Mouse (Mus musculus) thymus, adult 2 months (tissue): ENCODE measurements around the gene Mreg. TPM values are rescaled to one million over a fixed set of nuclear protein-coding genes. Genes with fewer than 3 reads are reported as not detected.
"Not testable (repeated sequence)": the region's sequence is repeated elsewhere in the genome, so short reads cannot be mapped to it uniquely, and the experiment has no call there.

Experiments
- DNase-seq: peaks from one replicate; pipeline ENCODE4 v3.0.0; 2021
- H3K27ac ChIP-seq: fragments of 200-500 bp; 2 replicates; pipeline ENCODE4 v1.5.1; 2012; ENCODE audit warnings: low read length, control low read depth; ENCODE audit not compliant: control insufficient read depth, insufficient read depth
- H3K27me3 ChIP-seq: fragments of 200-500 bp; 2 replicates; pipeline ENCODE4 v1.6.1; 2012; ENCODE audit warnings: mild to moderate bottlenecking, low read length, moderate library complexity, mixed read lengths; ENCODE audit not compliant: control insufficient read depth, insufficient read depth
- H3K36me3 ChIP-seq: fragments of 200-500 bp; 2 replicates; pipeline ENCODE4 v1.6.1; 2012; ENCODE audit warnings: mild to moderate bottlenecking, low read length, moderate library complexity; ENCODE audit not compliant: control insufficient read depth, insufficient read depth
- H3K4me1 ChIP-seq: fragments of 200-500 bp; replicated peaks from 2 replicates; pipeline ENCODE4 v1.6.1; 2012; ENCODE audit warnings: low read length; ENCODE audit not compliant: control insufficient read depth, insufficient read depth
- H3K4me3 ChIP-seq: fragments of 200-500 bp; 2 replicates; pipeline ENCODE4 v1.5.1; 2012; ENCODE audit warnings: mild to moderate bottlenecking, low read length, control low read depth, moderate library complexity; ENCODE audit not compliant: control insufficient read depth, insufficient read depth
- CTCF ChIP-seq: fragments of 200-500 bp; IDR thresholded peaks from 2 replicates; pipeline ENCODE4 v1.5.1; 2012; ENCODE audit warnings: mild to moderate bottlenecking, control low read depth, low read length, moderate library complexity, borderline replicate concordance; ENCODE audit not compliant: control insufficient read depth, poor library complexity, insufficient read depth; ENCODE audit errors: extremely low read depth
- POLR2A ChIP-seq: fragments of 200-500 bp; IDR thresholded peaks from 2 replicates; pipeline ENCODE4 v1.6.1; 2012; ENCODE audit warnings: mild to moderate bottlenecking, low read length, control low read depth, moderate library complexity; ENCODE audit not compliant: control insufficient read depth, poor library complexity, insufficient read depth; ENCODE audit errors: extremely low read depth
- WGBS: fragments of 180-500 bp; shearing (Covaris S2); methylation state at CpG from one replicate; pipeline ENCODE4 v1.1.7; 2018; 5-methylcytosine and 5-hydroxymethylcytosine counted together
- polyA plus RNA-seq: library from polyadenylated mRNA; depleted of rRNA; stranded (reverse); fragments of >200 nt; gene quantifications from 2 replicates; pipeline ENCODE4 v1.2.3, GENCODE M21; 2012

Mreg gene
- polyA plus RNA-seq, 1 experiment: 20.6 TPM

GRCm38 (mm10) chr1:72238016-72238580 lies 26.0 kb upstream of the Mreg start:
- H3K4me1 ChIP-seq: 0 out of 2 replicates have a peak, but pooled peaks cover 5% of the 10 kb centered on the region
- no peak overlapping the region for H3K4me3 ChIP-seq
- no peak for TF ChIP-seq CTCF
- no peak for TF ChIP-seq POLR2A
- DNase-seq: no peak
- H3K27me3 ChIP-seq: no peaks in the 10 kb centered on the region; the same call in 1 of the 2 replicates
- H3K27ac ChIP-seq: no peak overlapping the region
- WGBS: 65% methylated on average over 10 of the region's 10 CpGs
- H3K36me3 ChIP-seq: no peaks in the 10 kb centered on the region

GRCm38 (mm10) chr1:72237007-72237775 lies 25.1 kb upstream of the Mreg start:
- Histone ChIP-seq H3K27me3 (no peaks in the 10 kb centered on the region; the same call in 1 of the 2 replicates), H3K4me3 (no peak overlapping the region), H3K36me3 (no peaks in the 10 kb centered on the region), H3K4me1 (0 out of 2 replicates have a peak, but pooled peaks cover 5% of the 10 kb centered on the region), H3K27ac (no peak overlapping the region)
- peak; percentile 17 for DNase-seq
- 3% methylated on average over 13 of the region's 13 CpGs for WGBS
- TF ChIP-seq POLR2A (no peak), CTCF (no peak)

DNA sequence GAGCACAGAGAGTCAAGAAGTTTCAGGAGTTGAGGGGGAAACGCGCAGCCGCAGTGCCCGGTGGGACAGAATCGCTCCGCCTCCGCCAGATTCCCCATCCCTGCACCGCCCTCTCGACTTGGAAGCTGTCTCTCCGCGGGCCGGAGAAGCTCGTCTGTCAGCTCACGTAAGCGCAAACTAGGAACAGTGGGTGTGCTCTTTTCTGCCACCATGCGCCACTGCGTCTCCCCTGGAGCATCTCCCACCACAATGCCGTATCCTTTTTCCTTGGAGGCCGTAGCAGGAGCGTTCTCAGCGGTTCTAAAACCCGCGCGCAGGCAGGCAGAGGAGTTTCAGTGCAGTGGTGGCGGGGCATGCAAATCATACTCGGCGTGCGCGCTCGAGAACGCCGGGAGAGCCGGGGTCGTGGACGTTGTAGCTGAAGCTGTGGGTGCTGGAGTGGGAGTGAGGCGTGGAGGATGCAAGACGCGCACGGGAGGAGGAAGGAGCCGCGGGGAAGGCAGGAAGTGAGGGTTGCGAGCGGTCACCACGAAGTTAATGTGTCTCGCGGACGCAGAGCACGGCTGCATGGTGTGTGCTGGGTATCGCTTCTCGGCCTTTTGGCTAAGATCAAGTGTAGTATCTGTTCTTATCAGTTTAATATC lies 24.4 kb upstream of the Mreg start:
- H3K36me3 ChIP-seq, H3K4me1 ChIP-seq, H3K27me3 ChIP-seq, H3K27ac ChIP-seq: not testable (repeated sequence)
- H3K4me3 ChIP-seq: peak overlapping the region; percentile 52
- under 1% methylated on average over 38 of the region's 50 CpGs for WGBS
- DNase-seq: peak; percentile 54

DNA sequence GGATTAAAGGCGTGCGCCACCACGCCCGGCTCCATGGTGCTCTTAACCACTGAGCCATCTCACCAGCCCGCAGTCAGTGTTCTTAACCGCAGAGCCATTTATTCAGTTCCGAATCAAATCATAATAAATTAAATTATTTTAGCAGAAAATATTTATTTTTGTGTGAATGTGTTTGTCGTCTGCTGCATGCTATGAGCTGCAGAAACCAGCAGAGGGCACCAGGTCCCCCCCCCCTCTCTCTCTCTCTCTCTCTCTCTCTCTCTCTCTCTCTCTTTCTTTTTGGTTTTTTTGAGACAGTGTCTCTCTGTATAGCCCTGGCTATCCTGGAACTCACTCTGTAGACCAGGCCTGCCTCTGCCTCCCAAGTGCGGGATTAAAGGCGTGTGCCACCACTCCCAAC lies 20.5 kb upstream of the Mreg start:
- 77% methylated on average over 10 of the region's 10 CpGs for WGBS
- not testable (repeated sequence) for H3K4me3 ChIP-seq, H3K27ac ChIP-seq, DNase-seq, H3K36me3 ChIP-seq, H3K4me1 ChIP-seq, H3K27me3 ChIP-seq

DNA sequence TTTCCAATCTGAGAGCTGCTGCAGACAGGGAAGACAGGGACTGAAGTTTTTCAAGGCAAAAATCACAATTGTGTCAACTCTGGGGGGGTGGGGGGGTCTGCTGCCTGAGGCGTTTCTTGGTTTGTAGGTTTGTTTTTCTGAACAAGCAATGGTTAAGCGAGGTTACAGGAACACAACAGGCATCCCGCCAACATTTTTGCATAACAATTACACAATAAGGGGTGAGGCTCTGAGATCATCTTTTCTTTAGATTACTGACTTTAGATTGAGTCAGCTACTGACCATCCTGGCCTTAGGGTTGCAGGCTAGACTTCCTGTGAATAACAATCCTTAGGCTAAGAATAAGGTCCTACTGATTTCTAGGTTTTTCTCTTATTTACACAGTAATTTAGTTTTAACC lies 16.9 kb upstream of the Mreg start:
- no peak for DNase-seq

DNA sequence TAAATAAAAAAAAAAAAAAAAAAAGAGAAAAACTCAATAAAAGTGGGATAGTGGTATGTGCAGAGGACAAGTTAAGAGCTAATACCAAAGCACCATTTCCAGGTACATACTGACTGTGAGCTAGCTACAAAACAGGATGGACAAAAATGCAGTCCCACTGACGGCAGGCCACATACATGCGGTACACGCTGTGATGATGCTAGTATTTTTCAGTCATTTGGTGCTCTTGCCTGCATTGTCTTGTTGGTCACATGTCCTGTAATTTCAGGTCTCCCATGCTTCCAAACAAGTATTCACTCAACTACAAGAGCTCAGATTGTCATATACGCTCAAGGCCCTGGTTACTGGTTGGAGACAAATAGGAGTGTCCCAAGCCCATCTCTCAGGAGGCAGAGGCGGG lies 15.4 kb upstream of the Mreg start:
- no peak overlapping the region for H3K27ac ChIP-seq
- H3K27me3 ChIP-seq: no peaks in the 10 kb centered on the region
- H3K4me3 ChIP-seq: no peak overlapping the region
- no peaks in the 10 kb centered on the region; the same call in 1 of the 2 replicates for H3K4me1 ChIP-seq
- DNase-seq: no peak
- no peak for TF ChIP-seq CTCF
- no peak for TF ChIP-seq POLR2A
- H3K36me3 ChIP-seq: no peaks in the 10 kb centered on the region
- 98% methylated on average over 5 of the region's 5 CpGs for WGBS

More for the DNA sequence above, 16.9 kb upstream of the Mreg start:
- 66% methylated on average over 3 of the region's 3 CpGs for WGBS
- no peaks in the 10 kb centered on the region for H3K27me3 ChIP-seq
- no peaks in the 10 kb centered on the region for H3K36me3 ChIP-seq
- H3K27ac ChIP-seq: no peak overlapping the region
- H3K4me1 ChIP-seq: no peaks in the 10 kb centered on the region; the same call in 1 of the 2 replicates
- no peak overlapping the region for H3K4me3 ChIP-seq
- no peak for TF ChIP-seq CTCF
- no peak for TF ChIP-seq POLR2A
